Mouse (Mus musculus) adrenal gland, adult (tissue): ENCODE data around the gene Ppm1l.
A peak's percentile ranks its signal among the peaks of the same experiment; 100 is the strongest.

Source experiments
- DNase-seq, 2 experiments: peaks; one replicate each; pipeline ENCODE4 v3.0.0; 2022 to 2023; ENCODE audit warnings: low spot score in 1 of 2; ENCODE audit not compliant: inconsistent age in 2 of 2

The Ppm1l gene

GRCm38 (mm10) chr3:69487471-69487870 lies 170.8 kb downstream of the Ppm1l start:
- peak in 1 of 2 experiments; percentile 83 for DNase-seq

- DNase-seq = no peak
Observed at GRCm38 (mm10) chr3:69489669-69490068, 173.0 kb downstream of the Ppm1l start.

GRCm38 (mm10) chr3:69490981-69491681 lies 174.5 kb downstream of the Ppm1l start:
- peak; percentile 62 to 70 for DNase-seq

- DNase-seq = no peak
Observed at GRCm38 (mm10) chr3:69494233-69495010, 177.8 kb downstream of the Ppm1l start.

GRCm38 (mm10) chr3:69497178-69497577 lies 180.5 kb downstream of the Ppm1l start:
- no peak for DNase-seq

GRCm38 (mm10) chr3:69502009-69502408 lies 185.3 kb downstream of the Ppm1l start:
- no peak for DNase-seq

- DNase-seq = no peak
Observed at GRCm38 (mm10) chr3:69502527-69502926, 185.9 kb downstream of the Ppm1l start.

GRCm38 (mm10) chr3:69505090-69505489 lies 188.4 kb downstream of the Ppm1l start:
- DNase-seq = no peak

- DNase-seq = no peak
Observed at GRCm38 (mm10) chr3:69506352-69506751, 189.7 kb downstream of the Ppm1l start.

GRCm38 (mm10) chr3:69509411-69509952 lies 192.8 kb downstream of the Ppm1l start:
- DNase-seq = peak in 1 of 2 experiments; percentile 43

GRCm38 (mm10) chr3:69511881-69512280 lies 195.2 kb downstream of the Ppm1l start:
- DNase-seq = peak; percentile 52 to 69

GRCm38 (mm10) chr3:69512402-69512801 lies 195.7 kb downstream of the Ppm1l start:
- DNase-seq = peak in 1 of 2 experiments; percentile 56

- no peak for DNase-seq
Observed at GRCm38 (mm10) chr3:69515730-69516350, 199.2 kb downstream of the Ppm1l start.

- no peak for DNase-seq
Observed at GRCm38 (mm10) chr3:69519188-69519587, 202.5 kb downstream of the Ppm1l start.

- DNase-seq = no peak
Observed at GRCm38 (mm10) chr3:69519789-69520558, 203.3 kb downstream of the Ppm1l start.

GRCm38 (mm10) chr3:69522270-69522669 lies 205.6 kb downstream of the Ppm1l start:
- no peak for DNase-seq

- DNase-seq = peak; percentile 31 to 61
Observed at GRCm38 (mm10) chr3:69524356-69525071, 207.9 kb downstream of the Ppm1l start.

GRCm38 (mm10) chr3:69525072-69525529 lies 208.4 kb downstream of the Ppm1l start:
- no peak for DNase-seq

GRCm38 (mm10) chr3:69527384-69527783 lies 210.7 kb downstream of the Ppm1l start:
- no peak for DNase-seq

GRCm38 (mm10) chr3:69529576-69529975 lies 212.9 kb downstream of the Ppm1l start:
- DNase-seq = no peak
